Mouse (Mus musculus): Measurements from ENCODE around the gene Cfap58. TPM values are rescaled to one million over a fixed set of nuclear protein-coding genes. Genes with fewer than 3 reads are reported as not detected.

Cfap58 gene
- under 1 TPM; 0.08 to 0.14 TPM for total RNA-seq (2021)
- long read RNA-seq, experiment 1 = 0 reads
- long read RNA-seq, experiment 2 = 0 reads

DNA sequence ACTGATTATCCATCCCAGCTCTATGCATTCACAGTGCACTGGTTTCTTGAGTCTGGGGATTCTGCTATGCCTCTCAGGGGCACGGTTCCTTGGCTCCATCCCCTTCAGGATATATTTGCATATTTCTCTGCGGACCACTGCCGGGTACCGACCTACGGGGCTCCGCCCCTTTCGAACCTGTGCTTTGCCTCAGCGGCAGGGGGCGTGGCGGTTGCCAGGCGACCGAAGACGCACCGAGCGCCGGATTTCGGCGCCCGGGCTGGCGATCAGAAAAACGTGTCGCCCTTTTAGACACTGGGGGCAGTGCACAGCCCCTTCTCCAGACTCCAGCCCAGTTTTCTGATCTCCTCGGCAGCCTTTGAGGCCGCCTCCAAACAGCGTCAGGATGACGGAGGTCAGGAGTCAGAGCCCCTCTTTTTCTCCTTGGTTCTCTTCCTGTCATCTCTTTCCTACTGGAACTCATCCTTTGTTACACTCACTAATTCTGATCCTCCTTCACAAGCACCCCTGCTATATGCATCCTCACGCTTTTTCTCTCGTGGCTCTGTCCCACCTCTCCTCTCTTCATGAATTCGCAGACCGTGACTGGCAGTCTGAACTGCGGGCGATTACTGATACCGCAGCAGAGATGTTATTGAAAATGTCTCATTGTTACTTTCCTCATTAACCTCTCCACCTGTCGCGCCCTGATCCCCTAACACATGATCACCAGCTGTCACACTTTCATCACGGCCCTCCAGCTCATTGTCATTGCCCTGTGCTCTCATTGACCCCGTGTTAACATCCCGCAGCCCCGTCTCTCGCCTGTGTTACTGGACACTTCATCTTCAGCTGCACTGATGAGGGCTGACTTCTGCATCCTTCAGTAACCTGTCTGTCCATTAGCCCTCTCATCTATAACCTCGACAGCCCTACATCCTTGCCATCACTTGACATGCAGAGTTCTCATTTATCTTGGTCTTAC is at the start of gene Cfap58:
Gene Cfap58 (plus strand): TSS at position 233 of the 964 bp plus-strand sequence.
- DNase-seq (ENCODE audit: low spot score in 2 of 2) = no peak

- DNase-seq (ENCODE audit: low spot score in 2 of 2) = no peak
Measured at GRCm38 (mm10) chr19:47888037-47888436, 49.4 kb upstream of the Cfap58 start.

DNA sequence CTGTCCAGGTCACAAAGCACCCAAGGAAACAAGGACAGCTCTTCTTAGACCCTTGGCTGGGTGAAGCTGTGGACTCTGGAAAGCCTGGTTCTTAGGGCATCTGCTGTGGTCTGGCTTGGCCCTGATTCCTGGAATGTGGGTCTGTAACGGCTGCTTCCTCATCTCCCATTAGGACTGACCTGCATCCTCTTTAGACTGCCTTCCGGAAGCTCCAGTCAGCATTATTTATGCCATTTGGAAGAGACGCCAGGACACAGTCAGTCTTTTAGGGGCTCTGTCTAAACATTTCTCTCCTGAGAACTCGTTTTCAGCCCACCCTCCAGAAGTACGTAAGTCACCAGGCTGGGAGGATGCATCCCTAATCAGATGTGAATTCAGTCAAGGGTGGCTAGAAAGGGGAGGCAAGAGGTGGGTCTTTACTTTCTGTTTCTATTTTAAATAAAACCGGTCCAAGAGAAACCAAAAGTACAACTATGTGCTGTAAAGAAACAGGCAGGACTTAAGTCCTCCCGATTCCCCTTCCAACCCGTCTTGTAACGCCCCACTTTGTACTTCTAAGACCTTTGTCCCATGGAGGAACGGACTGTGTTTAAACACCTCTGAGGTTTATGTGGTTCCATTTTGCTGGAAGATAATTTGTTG is 46.9 kb upstream of the Cfap58 start:
- DNase-seq (ENCODE audit: low spot score in 2 of 2) = no peak

DNA sequence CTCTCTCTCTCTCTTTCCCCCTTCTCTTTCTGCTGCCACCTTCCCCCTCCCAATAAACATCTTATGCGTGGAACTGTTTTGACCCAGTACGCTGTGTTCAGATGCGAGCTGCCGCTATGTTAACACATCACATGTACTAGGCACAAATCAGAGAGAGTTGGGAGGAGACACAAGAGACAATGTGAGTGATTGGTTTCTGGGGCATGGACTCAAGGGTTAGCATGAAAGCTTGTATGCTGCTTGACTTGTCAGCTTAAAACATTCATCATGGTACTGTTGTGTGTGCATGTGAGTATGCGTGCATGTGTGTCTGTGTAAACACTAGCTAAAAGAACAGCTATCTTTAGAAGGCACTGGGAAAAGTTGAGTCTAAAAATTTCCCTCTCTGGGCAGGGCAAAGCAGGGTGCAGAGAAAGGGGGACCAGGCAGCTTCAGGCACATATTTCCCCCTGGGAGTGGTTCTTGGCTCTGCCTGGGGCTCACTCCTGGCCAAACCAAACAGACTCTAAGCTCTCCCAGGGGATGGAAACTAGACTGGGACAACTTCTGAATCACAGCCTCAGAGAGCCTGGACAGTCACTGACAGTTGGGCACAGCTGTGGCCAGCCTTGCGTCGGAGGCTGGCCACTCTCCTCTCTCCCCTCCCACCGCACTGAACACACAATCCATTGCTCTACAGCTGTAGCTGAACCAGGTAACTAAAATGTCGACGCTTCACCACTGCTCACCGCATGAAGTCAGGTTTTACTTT is 45.7 kb upstream of the Cfap58 start:
- DNase-seq (ENCODE audit: low spot score in 2 of 2) = no peak

DNA sequence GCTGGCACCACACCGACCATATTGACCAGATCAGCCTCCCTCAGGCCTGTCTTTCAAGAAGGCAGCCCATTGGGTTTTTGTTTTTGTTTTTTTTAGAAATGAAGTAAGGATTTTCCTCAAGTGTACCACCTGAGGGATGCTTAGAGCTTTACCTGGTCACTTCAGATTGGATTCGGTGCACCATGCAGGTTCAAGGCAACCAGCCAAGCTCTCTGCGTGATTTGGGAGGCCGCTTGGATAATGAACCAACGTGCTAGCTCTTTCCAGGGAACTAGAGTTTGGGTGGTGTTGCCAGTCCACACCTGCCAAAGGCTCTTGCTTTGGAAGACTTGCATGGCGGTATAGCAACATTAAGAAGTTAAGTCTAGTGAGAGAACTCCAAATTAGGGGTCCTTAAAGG is 44.4 kb upstream of the Cfap58 start:
- DNase-seq (ENCODE audit: low spot score in 2 of 2) = no peak

- no peak for DNase-seq (ENCODE audit: low spot score in 2 of 2)
Measured at GRCm38 (mm10) chr19:47898472-47899079, 38.9 kb upstream of the Cfap58 start.

DNA sequence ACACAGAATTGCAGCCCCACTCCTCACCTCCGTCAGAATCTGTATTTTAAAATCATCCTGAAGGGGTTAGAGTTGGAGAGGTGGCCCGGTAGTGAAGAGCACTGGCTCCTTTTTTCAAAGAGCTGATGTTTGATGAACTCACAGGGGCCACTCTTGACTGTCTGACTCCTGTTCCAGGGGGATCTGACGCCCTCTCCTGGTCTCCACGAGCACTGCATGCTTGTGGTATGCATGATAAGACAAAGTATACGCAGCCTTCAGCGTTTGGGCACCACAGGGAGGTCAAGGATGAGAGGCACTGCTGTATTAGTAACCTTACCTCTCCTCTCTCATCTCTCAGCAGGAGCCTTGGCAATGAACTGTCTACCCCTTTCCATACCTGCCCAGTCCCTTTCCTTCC is 37.5 kb upstream of the Cfap58 start:
- DNase-seq (ENCODE audit: low spot score in 2 of 2) = no peak

GRCm38 (mm10) chr19:47900558-47900957 is 36.9 kb upstream of the Cfap58 start:
- no peak for DNase-seq (ENCODE audit: low spot score in 2 of 2)

- no peak for DNase-seq (ENCODE audit: low spot score in 2 of 2)
Measured at GRCm38 (mm10) chr19:47902316-47903201, 34.9 kb upstream of the Cfap58 start.

DNA sequence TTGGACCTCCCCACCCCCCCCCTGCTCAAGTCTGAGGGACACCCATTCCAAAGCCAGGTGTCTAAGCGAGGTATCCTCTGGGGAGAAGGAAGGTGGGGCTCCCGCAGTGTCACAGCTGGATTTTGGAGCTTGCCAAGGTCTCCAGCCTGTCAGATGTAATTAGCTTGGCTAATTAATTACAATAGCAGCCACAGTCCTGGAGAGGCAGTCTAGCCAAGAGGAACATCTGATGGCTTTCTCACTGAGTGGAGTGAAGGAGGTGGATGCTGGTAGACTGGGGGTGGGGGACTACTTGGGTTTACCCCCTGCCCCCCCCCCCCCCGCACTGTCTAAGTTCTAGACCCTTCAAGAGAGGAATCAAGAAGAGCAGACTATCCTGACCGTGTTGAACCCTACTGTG is 33.8 kb upstream of the Cfap58 start:
- DNase-seq (ENCODE audit: low spot score in 2 of 2) = no peak

DNA sequence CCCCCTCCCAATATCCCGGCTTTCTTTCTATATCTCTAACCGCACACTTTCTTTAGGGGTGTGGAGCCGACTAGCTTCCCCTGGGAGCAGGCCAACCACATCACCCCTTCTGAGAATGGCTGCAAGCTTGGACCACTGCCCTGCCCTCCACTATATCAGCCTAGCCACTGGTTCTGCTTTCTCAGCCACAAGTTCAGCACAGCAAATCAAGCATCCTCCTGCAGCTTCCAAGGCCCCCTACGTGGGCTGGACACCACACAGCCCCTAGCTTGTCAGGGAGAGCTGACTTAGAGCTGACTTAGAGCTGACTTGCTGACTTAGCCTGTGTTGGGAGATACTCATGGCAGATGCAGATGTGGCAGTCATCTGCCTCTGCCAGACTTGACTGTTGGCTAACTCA is 32.4 kb upstream of the Cfap58 start:
- no peak for DNase-seq (ENCODE audit: low spot score in 2 of 2)

DNA sequence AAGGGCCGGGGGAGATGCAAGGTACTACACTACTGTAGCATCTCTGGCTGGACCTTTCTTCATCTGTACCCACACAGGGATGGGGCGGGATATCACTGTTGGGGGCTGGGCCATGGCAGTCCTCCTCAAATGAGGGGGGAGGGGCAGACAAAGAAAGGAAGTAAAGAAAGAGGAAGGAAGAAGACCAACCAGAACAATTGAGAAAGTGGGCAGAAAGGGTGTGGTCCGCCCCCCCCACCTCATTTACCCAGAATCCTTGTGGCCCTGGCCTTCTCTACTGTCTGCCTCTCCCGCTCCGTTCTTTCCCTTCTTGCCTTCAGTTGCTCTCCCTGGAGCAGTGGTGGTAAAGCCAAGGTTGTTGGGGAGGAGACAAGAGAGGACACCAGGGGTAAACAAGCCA is 31.9 kb upstream of the Cfap58 start:
- no peak for DNase-seq (ENCODE audit: low spot score in 2 of 2)

DNA sequence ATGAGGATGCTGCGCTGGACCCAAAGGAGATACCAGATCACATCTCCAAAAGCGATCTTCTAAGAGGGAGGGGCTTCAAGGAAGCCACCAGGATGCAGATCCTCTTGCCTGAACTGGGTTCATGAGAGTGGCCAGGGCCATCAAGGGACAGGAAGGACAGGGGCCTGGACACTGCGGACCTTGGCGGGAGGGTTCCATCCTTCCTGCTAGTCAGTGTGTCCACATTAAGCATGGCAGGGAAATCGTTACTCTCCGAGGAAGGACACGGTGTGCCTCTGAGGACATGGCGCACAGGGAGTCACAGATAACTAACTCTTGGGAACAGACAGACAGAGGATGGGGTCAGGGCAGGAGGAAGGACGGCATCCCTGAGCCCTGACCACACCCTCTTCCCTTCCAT is 29.9 kb upstream of the Cfap58 start:
- DNase-seq (ENCODE audit: low spot score in 2 of 2) = no peak

DNA sequence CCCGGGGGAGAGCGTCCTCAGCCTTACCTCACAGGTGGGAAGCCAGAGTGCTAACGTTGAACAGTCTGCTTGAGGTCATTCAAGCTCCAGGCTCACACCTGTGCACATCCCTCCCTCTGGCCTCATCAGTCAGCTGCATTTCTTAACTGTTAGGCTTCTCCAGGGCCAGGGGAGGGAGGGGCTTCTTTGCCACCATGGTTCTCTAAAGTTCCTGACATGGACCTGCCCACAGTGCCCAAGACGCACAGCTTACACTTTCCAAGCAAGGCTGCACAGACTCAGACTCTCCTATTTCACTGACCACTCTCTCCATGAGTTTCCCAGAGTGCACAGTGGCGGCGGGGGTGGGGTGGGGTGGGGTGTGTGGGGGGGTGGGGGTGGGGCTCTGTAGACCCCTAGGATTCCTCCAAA is 28.5 kb upstream of the Cfap58 start:
- DNase-seq (ENCODE audit: low spot score in 2 of 2) = no peak

DNA sequence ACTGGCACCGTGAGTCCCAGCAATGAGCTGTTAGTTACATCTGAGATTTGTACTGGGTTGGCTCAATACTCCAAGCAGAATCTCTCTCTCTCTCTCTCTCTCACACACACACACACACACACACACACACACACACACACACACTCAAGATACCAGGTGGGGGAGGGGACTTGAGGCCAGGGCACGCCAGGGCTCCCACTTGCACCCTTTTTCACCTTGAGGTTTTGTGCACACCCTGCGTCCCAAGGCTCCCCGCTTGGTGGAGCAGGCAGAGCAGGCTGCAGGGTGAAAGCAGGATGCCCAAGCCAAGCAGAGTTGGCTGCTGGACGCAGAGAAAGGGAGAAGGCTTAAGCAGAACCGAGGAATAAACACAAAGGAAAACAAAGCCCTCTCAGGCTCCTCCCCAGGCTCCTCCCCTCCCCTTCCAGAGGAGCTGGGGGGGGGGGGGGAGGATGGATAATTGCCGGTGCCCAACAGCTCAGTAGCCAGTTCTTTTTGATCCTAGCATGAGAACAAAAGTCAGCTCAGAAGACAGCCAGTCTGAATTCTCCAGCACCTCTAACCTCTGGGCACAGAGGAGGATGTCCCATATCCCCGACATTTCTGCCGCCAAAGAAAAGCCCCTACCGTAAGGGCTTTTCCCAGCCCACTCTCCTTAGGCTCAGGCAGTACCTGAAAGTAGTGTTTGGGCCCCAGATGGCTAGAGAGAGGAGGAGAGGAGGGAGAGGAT is 27.9 kb upstream of the Cfap58 start:
- no peak for DNase-seq (ENCODE audit: low spot score in 2 of 2)

- no peak for DNase-seq (ENCODE audit: low spot score in 2 of 2)
Measured at GRCm38 (mm10) chr19:47910117-47910618, 27.3 kb upstream of the Cfap58 start.

- DNase-seq (ENCODE audit: low spot score in 2 of 2) = no peak
Measured at GRCm38 (mm10) chr19:47910751-47911150, 26.7 kb upstream of the Cfap58 start.

- no peak for DNase-seq (ENCODE audit: low spot score in 2 of 2)
Measured at GRCm38 (mm10) chr19:47913344-47913743, 24.1 kb upstream of the Cfap58 start.

- DNase-seq (ENCODE audit: low spot score in 2 of 2) = no peak
Measured at GRCm38 (mm10) chr19:47914191-47914590, 23.3 kb upstream of the Cfap58 start.

All from adrenal gland, postnatal 4 days (tissue).